Mouse (Mus musculus) megakaryocyte, embryonic 14.5 days (primary cell): ENCODE measurements around the gene Gm45234. TPM values are rescaled to one million over a fixed set of nuclear protein-coding genes. Genes with fewer than 3 reads are reported as not detected.

ENCODE experiments used
- H3K27me3 ChIP-seq: replicated peaks from 2 replicates; pipeline ENCODE3; 2012; ENCODE audit warnings: inconsistent platforms
- H3K36me3 ChIP-seq: replicated peaks from 2 replicates; pipeline ENCODE3; 2012; ENCODE audit warnings: low read length, inconsistent platforms, mixed read lengths
- H3K4me1 ChIP-seq: 2 replicates; pipeline ENCODE4 v1.6.1; 2012; ENCODE audit warnings: inconsistent platforms
- H3K4me3 ChIP-seq: replicated peaks from 2 replicates; pipeline ENCODE3; 2012; ENCODE audit warnings: moderate library complexity, mild to moderate bottlenecking, inconsistent platforms
- H3K9me3 ChIP-seq: 2 replicates; pipeline ENCODE4 v1.6.1; 2012; ENCODE audit warnings: inconsistent platforms
- FLI1 ChIP-seq: IDR thresholded peaks from 2 replicates; pipeline ENCODE4 v1.6.1; 2012; ENCODE audit warnings: low read length, inconsistent platforms, mixed read lengths
- GATA1 ChIP-seq: IDR thresholded peaks from 3 replicates; pipeline ENCODE4 v1.6.1; 2012; ENCODE audit warnings: mixed read lengths, low read length, inconsistent platforms, borderline replicate concordance
- polyA plus RNA-seq: library from polyadenylated mRNA; stranded (reverse); fragments of >175 nt; gene quantifications from 2 replicates; pipeline ENCODE4 v1.2.3, GENCODE M21; 2012; ENCODE audit warnings: low replicate concordance; ENCODE audit not compliant: insufficient read depth

Gm45234 gene
- polyA plus RNA-seq, 1 experiment, result not detected

DNA sequence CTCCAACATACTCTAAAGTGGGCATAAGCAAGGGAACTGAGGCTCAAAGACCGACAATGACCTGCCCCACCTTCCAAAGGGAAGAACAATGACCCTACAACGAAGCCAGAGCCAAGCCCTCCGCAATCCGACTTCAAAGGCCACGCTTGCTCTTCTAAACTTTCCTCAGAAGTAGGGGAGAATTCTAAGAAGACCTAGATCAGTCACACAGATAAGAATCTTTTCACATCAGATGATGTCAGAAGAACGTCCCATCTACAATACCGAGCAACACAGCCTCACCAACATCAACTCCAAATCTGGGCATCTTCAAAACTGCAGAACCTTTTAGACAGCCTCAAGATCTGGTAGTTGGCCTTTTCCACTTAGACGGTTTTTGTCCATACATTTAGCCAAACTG, 5.4 kb downstream of the Gm45234 start:
- Histone ChIP-seq H3K4me1 (peaks cover 36% of the 10 kb centered on the region), H3K9me3 (no peaks in the 10 kb centered on the region), H3K4me3 (no peak overlapping the region), H3K36me3 (peaks cover 36% of the 10 kb centered on the region), H3K27me3 (peaks cover 7% of the 10 kb centered on the region)
- TF ChIP-seq GATA1 (no peak), FLI1 (no peak)

DNA sequence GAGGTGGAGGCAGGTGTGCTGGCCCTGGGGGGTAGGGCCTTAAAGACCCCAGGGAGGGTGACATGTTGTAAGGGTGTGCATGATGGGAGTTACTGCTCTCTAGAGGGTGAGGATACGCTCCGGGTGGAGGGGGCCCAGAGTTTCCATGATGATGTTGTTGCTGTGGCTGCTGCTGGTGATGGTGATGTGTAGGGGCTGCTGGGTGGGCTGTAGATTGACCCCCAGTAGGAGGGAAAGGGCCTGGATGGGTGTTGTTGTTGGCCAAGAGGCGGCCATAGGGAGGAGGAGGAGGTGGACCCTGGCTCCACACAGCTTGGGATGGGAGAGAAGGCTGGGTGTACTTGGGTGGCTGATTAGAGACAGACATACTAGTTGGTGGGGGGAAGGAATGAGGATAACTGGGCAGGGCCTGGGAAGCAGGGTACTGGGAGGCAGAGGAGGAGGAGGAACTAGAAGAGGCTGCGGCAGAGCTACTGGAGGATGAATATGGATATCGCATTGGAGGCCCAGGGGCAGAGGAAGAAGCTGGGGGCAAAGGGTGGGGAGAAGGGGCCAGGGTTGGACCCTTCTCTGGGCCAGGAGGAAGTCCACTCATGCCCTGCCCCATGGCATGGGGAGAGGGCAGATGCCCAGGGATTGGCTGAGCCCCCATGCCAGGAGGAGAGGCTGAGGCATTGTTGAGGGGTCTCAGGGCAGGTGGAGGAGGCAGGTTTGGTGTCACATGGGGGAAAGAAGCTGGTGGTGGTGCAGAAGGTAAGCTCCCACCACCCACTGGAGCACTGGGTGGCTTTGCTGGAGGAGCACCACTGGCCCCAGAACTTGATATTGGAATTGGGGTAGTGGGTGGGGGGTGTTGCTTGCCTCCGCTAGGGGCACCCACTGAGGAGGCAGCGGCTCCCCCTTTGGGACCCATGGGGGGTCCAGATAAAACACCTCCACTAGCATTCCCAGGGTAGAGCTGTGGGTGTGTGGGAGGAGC, 8.9 kb downstream of the Gm45234 start:
- H3K9me3 ChIP-seq, result no peaks in the 10 kb centered on the region
- H3K27me3 ChIP-seq, result no peaks in the 10 kb centered on the region
- H3K4me1 ChIP-seq, result peaks cover 45% of the 10 kb centered on the region
- peaks cover 53% of the 10 kb centered on the region for H3K36me3 ChIP-seq
- peak overlapping the region; percentile 95 for H3K4me3 ChIP-seq
- TF ChIP-seq FLI1 (no peak), GATA1 (no peak)

DNA sequence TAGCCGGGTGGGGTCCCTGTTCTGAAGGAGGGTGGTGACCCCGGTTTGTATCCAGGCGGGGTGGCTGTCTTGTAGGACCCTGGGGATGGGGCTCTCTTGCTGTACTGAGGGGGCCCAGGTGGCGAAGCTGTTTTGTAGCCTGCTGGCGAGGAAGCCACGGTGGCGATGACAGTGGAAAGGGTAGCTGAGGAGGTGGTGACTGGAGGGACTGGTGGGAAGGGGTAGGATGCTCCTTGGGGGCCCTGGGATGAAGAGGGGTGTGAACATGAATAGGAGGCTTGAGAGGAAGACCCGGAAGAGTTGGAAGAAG, 9.6 kb downstream of the Gm45234 start:
- H3K4me1 ChIP-seq, result peaks cover 50% of the 10 kb centered on the region
- H3K9me3 ChIP-seq, result no peaks in the 10 kb centered on the region
- TF ChIP-seq GATA1 (no peak), FLI1 (no peak)
- peak overlapping the region; percentile 95 for H3K4me3 ChIP-seq
- H3K36me3 ChIP-seq, result peaks cover 53% of the 10 kb centered on the region
- no peaks in the 10 kb centered on the region for H3K27me3 ChIP-seq

GRCm38 (mm10) chr6:124745490-124746295, 10.1 kb downstream of the Gm45234 start:
- TF ChIP-seq FLI1 (no peak; the same call in 1 of the 2 replicates), GATA1 (no peak)
- Histone ChIP-seq H3K36me3 (peaks cover 53% of the 10 kb centered on the region), H3K9me3 (no peaks in the 10 kb centered on the region), H3K4me1 (peaks cover 50% of the 10 kb centered on the region), H3K4me3 (peak overlapping the region; percentile 95), H3K27me3 (no peaks in the 10 kb centered on the region)

- TF ChIP-seq FLI1 (no peak), GATA1 (no peak)
- H3K9me3 ChIP-seq, result no peaks in the 10 kb centered on the region
- H3K4me1 ChIP-seq, result peaks cover 58% of the 10 kb centered on the region
- H3K4me3 ChIP-seq, result peak overlapping the region; percentile 95
- peaks cover 52% of the 10 kb centered on the region for H3K36me3 ChIP-seq
- H3K27me3 ChIP-seq, result no peaks in the 10 kb centered on the region
These were observed 11.0 kb downstream of the Gm45234 start for GRCm38 (mm10) chr6:124744755-124745321.

GRCm38 (mm10) chr6:124743647-124744046, 12.2 kb downstream of the Gm45234 start:
- H3K27me3 ChIP-seq, result no peaks in the 10 kb centered on the region
- TF ChIP-seq FLI1, result no peak
- no peak for TF ChIP-seq GATA1
- peaks cover 70% of the 10 kb centered on the region for H3K4me1 ChIP-seq
- H3K9me3 ChIP-seq, result no peaks in the 10 kb centered on the region
- no peak overlapping the region for H3K4me3 ChIP-seq
- peaks cover 50% of the 10 kb centered on the region for H3K36me3 ChIP-seq

DNA sequence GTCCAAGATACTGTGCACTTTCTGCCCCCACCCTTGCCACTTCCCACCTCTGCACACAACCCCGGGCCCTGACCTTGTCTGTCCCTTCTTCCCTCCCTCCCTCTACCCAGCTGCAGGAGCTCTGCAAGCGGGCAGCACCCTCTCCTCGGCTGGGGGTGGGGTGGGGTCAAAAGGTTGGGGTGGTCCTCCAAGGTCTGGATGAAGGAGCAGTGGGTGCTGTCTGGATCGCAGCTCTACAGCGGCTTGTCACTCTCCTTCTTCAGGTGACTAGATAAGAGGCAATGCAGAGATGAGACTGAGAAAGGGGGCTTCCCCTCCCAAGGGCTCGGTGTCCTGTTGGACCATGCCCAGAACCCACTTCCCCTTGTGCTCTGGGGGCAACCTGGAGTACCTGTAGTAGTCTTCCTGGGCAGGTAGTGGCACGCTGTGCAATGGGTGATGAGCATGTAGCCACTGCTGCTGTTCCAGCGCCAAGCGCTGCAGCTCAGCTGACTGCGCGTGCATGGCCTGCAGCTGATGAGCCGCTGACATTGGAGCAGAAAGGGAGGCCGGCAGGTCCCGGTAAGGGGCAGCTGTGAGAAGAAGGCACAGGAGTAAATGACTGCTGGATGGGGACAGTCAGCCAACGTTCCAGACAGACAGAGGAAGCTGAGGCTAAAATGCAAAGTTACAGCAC, 12.8 kb downstream of the Gm45234 start:
- Histone ChIP-seq H3K27me3 (no peaks in the 10 kb centered on the region), H3K36me3 (peaks cover 48% of the 10 kb centered on the region), H3K4me1 (peaks cover 76% of the 10 kb centered on the region), H3K4me3 (peak overlapping the region; percentile 56), H3K9me3 (no peaks in the 10 kb centered on the region)
- no peak for TF ChIP-seq FLI1
- TF ChIP-seq GATA1, result no peak

DNA sequence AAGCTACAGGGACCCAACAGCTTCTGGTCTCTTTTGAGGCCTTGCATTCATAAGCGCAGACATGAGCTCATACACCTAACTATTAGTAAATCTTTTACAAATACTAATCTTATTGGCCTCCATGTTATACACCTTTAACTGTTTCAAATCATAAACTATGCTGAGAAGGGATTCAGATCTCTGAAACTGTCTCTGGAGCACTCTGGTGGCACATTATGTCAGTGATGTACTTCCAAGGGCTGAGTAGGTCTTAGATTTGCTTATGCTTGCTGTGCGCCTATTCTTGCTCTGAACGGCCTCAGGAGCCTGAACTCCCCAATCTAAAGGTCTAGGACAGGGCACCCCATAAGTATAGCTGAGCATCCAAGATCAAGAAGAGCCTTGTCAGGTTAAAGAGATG, 14.0 kb downstream of the Gm45234 start:
- Histone ChIP-seq H3K27me3 (no peaks in the 10 kb centered on the region), H3K36me3 (peaks cover 40% of the 10 kb centered on the region), H3K4me3 (peak overlapping the region; percentile 97), H3K9me3 (no peaks in the 10 kb centered on the region), H3K4me1 (peaks cover 84% of the 10 kb centered on the region)
- TF ChIP-seq GATA1 (no peak), FLI1 (no peak)

DNA sequence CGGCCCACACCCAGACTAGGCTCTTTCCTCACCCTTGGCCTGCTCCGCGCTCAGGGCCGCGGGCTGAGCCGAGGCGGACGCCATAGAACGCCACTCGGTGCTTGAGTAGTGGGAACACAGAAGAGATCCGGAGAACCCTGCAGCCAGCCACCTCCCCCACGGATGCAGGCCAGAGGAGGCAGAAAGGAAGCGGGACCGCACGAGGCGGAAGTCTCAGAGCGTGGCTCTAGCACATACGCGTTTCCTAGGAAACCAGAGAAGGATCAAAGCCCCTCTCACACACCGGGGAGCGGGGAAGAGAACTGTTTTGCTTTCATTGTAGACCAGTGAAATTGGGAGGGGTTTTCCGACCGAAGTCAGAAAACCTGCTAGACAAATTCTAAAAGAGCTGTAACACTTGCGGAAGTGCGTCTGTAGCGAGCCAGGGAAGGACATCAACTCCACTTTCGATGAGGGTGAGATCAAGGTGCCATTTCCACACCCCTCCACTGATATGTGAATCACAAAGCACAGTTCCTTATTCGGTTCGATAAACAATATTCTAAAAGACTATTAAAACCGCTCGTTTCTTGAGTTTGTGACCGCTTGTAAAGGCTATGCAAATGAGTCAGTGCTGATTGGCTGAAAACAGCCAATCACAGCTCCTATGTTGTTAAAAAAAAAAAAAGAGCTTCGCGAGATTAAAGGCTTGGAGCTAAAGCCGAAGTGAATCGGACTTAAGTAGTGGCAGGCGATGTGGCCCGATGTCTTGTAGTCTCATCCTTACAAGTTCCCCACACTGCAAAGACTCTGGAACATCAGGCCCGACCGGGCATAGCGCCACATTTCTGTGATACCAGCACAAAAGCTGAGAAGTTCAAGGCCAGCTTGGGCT, 14.7 kb downstream of the Gm45234 start, which contains the start of gene Grcc10:
Grcc10 (minus strand) TSS at position 487 of the 874 bp plus-strand sequence.
- Histone ChIP-seq H3K36me3 (peaks cover 36% of the 10 kb centered on the region), H3K4me3 (peak within 1 kb of the TSS; percentile 97), H3K27me3 (no peaks in the 10 kb centered on the region), H3K9me3 (no peaks in the 10 kb centered on the region), H3K4me1 (peaks cover 78% of the 10 kb centered on the region)
- peak; percentile 56; the same call in 1 of the 2 replicates for TF ChIP-seq FLI1
- no peak for TF ChIP-seq GATA1
